Mouse (Mus musculus): ENCODE results near the gene Slc6a4.

The Slc6a4 gene

GRCm38 (mm10) chr11:76997916-76998704, at the start of gene Slc6a4:
Slc6a4 (plus strand) TSS chr11:76998603.
- DNase-seq: no peak

DNA sequence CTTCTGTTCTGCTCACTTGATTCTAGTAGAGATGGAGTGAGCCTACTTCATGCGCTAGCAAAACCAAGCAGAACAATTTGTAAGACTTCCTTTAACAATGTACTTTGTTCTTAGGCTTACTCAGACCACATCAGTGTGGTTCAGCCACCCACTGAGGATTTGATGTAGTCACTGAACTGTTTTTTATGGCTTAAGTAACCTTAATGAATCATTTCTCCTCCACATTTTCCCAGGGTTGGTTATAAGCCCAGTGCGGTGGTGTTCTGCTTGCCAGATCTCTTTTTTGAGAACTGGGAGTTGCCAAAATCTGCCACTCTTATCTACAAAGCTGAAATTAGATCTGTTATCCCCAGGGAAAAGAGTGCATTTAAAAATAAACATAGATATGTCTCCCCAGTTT, 44.9 kb upstream of the Slc6a4 start:
- no peak for DNase-seq

DNA sequence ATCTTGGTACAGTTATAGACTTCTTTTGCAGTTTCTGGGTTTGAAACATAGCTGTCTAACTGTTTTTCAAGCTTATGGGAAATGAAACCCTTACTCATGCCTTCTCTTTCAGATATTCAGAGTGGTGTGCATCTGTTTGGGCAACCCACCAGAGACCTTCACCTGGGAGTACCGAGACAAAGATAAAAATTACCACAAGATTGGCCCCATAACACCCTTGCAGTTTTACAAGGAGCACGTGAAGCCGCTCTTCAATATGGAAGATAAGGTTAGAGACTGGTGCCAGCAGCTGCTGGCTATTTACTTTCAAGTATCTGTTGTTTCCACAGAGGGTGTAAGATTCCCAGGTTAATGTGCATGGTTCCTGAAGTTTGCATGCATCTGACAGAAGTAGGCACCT, 32.7 kb upstream of the Slc6a4 start:
- DNase-seq: no peak

- DNase-seq: no peak
Observed at GRCm38 (mm10) chr11:76970328-76970727, 28.1 kb upstream of the Slc6a4 start.

GRCm38 (mm10) chr11:76974680-76975319, 23.6 kb upstream of the Slc6a4 start:
- DNase-seq: no peak

- DNase-seq: no peak
Observed at GRCm38 (mm10) chr11:76981570-76982141, 16.7 kb upstream of the Slc6a4 start.

- no peak for DNase-seq
Observed at GRCm38 (mm10) chr11:76982415-76982814, 16.0 kb upstream of the Slc6a4 start.

- DNase-seq: no peak
Observed at GRCm38 (mm10) chr11:76983641-76984040, 14.8 kb upstream of the Slc6a4 start.

DNA sequence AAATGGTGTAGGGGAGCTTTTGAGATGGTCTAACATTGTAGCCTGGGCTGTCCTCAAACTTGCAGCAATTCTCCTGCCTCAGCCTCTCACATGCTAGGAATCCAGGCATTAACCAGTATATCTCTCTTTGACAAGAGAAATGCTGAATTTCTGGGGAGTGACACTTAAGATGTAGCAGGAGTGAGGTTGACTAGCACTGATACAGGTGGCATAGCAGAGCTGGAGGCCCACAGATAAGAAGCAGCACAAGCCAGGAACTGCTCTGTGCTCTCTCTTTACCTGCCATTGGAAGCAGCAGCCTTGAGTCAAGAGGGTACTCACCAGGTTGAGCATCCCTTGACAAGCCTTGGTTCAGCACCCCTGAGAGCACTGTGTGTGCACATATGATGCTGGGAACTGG, 14.2 kb upstream of the Slc6a4 start:
- DNase-seq: no peak

DNA sequence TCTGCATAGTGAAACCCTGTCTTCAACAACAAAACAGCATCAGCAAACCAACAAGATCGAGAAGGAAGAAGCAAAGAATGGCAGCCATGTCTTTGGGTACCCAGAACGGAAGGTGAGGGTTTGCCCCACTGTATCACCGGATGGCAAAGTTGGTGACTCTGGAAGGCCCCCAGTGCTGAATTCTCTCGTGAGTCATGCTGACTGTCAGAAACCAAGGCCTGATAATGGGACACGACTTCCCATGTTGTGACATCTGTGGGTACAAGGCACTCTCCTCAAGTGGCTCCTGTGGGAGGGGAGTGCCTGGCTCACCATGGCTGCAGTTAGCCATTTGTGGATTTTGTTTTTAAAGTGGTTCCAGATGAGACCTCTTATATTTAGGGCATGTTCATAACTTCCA, 7.6 kb upstream of the Slc6a4 start:
- no peak for DNase-seq

- DNase-seq: no peak
Observed at GRCm38 (mm10) chr11:76992886-76993285, 5.5 kb upstream of the Slc6a4 start.

DNA sequence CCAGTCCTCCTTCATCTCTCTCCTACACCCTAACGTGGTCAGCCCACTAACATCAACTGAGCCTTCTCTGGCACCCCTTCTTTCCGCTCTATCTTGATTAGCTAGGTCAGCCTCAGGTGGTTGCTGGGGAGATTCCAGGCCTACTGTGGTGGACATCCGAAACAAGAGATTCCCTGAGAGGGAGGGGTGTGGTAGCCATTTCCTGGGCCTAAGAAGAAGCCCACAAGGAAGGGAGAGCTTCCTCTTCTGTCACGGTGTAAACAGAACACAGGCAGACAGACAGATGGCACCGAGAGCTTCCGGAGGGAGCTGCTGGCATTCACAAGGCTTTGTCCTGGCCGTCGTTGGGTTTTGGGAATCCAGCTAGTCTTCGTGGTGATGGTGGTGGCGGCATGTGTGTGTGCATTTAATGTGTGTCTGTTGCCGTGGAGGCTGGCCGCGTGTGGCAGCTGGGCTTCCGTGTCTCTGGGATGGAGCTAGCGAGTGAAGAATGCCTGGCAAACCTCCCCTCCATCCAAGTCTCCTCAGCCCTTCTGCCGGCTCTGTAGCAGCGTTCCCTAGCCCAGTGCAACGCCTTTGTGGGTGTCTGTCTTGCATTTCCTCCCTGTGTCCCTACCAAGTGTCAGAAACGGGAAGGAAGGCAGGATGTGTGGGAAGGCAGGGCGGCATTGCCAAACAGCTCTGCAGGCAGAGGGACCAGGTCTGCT, 2.3 kb upstream of the Slc6a4 start:
- no peak for DNase-seq

DNA sequence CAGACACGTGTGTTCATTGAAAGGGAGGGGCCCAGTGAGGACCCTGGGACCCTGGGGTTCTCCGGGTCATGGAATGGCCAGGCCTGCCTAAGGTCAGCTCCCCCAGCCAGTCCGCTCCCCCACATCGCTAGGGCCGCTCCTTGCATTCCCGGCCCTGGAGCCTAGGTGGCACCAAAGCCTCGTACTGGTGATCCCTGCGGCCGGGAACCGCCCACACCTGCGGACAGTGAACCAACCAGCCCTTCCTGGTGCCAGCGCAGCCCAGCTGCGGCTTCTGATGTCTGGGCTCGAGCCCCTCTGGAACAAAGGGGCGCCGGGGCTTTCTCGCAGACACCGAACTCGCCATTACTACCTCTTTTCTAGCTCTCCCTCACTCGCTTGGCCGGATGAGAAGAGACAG, 1.1 kb upstream of the Slc6a4 start:
- peak; percentile 59 for DNase-seq

- DNase-seq: no peak
Observed at GRCm38 (mm10) chr11:76998705-76999226, 363 bp downstream of the Slc6a4 start.

GRCm38 (mm10) chr11:77000741-77001140, 2.3 kb downstream of the Slc6a4 start:
- no peak for DNase-seq

DNA sequence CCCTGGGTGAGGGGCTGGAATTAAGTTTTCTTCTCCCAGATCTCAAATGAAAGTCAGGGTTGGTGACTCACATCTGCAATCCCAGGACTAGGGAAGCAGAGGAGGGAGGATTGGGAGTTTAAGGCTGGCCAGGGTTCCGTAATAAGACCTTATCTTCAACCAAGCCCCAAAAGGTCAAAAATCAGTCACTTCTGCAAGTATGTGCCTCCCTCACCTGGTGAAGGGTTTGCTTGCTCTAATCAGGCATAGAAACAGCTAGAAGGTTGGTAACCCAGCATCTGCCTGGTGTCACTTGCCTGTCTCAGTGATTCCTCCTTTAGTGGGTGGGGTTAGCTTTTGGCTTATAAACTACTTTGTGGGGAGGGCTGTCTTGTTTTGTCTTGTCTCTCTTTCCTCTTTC, 4.0 kb downstream of the Slc6a4 start:
- DNase-seq: no peak

GRCm38 (mm10) chr11:77005881-77006280, 7.5 kb downstream of the Slc6a4 start:
- DNase-seq: no peak

DNA sequence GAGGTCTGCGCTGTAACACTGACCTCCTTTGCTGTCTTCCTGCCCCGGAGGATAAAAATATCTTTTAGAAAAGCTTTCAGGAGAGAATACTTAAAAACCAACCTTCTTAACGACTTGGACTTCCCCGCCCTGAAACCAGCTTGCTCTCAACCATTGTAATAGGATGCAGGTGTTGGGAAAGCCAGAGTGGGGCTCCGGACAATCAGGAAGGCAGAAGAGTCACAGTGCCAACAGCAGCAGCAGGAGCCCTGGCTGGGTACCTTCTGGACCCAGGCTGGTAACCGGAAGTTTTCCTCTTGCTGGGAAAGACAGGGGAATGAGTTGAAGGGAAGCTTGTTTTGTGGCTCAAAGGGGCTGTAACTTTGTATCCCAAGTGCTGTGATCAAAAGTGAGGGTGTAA, 8.2 kb downstream of the Slc6a4 start:
- no peak for DNase-seq

GRCm38 (mm10) chr11:77009069-77010025, 10.9 kb downstream of the Slc6a4 start:
- no peak for DNase-seq

- DNase-seq: no peak
Observed at GRCm38 (mm10) chr11:77010762-77011475, 12.5 kb downstream of the Slc6a4 start.

DNA sequence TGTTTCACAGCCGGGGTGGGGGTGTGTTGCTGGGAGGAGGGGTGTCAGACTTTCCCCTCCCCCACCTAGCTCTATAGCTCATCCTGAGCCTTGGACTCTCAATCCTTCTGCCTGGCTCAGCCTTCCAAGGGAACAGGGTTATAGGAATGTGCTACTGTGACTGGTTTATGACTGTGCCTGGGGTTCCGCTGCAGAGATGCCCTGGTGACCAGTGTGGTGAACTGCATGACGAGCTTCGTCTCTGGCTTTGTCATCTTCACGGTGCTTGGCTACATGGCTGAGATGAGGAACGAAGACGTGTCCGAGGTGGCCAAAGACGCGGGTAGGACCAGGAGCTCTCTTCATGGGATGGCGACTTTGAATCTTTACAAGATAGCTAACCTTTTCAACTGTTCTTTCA, 19.6 kb downstream of the Slc6a4 start:
- no peak for DNase-seq
